In the genomic region with DNA sequence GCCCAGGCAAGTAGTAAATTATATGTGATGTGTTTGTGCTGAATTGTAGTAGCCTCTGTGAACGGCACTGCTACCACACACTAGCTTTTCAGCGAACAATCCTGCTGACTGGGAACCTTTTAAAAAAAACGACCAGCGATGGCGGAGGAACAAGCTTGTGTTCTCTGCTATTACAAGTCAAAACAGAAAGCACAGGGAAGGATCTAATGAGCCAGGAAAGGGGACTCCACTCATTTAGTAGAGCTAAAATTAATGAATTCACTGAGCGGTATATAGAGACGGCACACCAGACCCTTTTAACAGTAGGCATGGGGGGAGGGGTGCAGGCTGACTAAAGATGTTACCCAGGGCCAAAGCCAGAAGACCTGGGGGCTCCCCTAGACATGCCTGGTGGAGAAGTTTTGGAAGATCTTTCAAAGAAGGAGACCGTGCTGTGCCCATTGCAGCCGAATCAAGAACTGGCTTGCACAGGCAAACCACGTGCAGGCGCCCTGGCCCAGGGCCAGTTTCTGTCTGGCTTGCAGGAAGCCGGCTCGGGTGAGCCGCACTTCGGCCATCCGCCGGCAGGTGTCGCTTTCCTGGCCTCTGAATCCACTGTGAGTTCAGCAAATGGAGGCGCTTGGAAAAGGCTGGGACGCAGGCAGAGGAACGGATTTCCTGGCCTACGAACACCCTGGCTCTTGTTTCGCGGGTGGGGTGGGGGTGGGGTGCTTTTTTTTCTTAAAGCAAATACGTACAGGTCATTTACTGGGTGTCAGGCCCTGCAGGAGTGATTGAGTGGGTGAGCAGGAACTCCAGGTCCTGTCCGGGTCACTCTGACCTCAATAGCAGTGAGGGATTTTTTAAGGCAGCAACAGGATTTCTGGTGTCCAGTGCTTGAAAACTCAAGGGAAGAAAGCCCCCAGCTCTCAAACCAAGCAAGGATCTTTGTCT, we compare ENCODE assay signal across 8 mouse cellular contexts. TPM values are rescaled to one million over a fixed set of nuclear protein-coding genes. Genes with fewer than 3 reads are reported as not detected.
DNase-seq lines count a peak whose midpoint lies in the region; ATAC-seq lines count a peak whose summit lies in the region.

No protein-coding gene starts in this region.

- H3K4me3 ChIP-seq in embryonic facial prominence, embryonic 10.5 days, result peak overlapping the region; percentile 41
- no peak overlapping the region for H3K4me3 ChIP-seq in midbrain, embryonic 11.5 days (ENCODE audit: low read depth, low read length)

- intact Hi-C loops in left cerebral cortex, postnatal 4 days (cut with DNase I), result no loop called here

- H3K9ac ChIP-seq in midbrain, embryonic 11.5 days (ENCODE audit: low read length), result peak overlapping the region; percentile 51

- H3K27me3 ChIP-seq in embryonic facial prominence, embryonic 10.5 days (replicated peaks; ENCODE audit: low read depth, poor library complexity, severe bottlenecking), result no peaks in the 10 kb centered on the region; the same call in 1 of the 2 replicates
- no peaks in the 10 kb centered on the region for H3K27me3 ChIP-seq in midbrain, embryonic 11.5 days (ENCODE audit: control insufficient read depth, insufficient read depth, low read length)

- H3K36me3 ChIP-seq in embryonic facial prominence, embryonic 10.5 days (replicated peaks), result no peaks in the 10 kb centered on the region
- H3K36me3 ChIP-seq in midbrain, embryonic 11.5 days (ENCODE audit: control insufficient read depth, insufficient read depth, low read length), result no peaks in the 10 kb centered on the region

- H3K4me2 ChIP-seq in midbrain, embryonic 11.5 days, result peak overlapping the region; percentile 36

- 17% methylated on average over 26 of the region's 26 CpGs for WGBS in embryonic facial prominence, embryonic 10.5 days
- 18% methylated on average over 26 of the region's 26 CpGs for WGBS in midbrain, embryonic 11.5 days

- DNase-seq in adrenal gland, postnatal 14 days, result peak; percentile 100
- DNase-seq in embryonic facial prominence, embryonic 10.5 days (ENCODE audit: low spot score), result peak; percentile 99
- peak; percentile 100 for DNase-seq in heart, adult 11 months
- DNase-seq in kidney, adult 11 months, result peak; percentile 99
- peak; percentile 100 for DNase-seq in left cerebral cortex, postnatal 4 days
- DNase-seq in midbrain, embryonic 11.5 days (ENCODE audit: low spot score, missing footprints), result peak; percentile 100
- peak; percentile 100 for DNase-seq in right cerebral cortex, postnatal 4 days
- peak; percentile 97 for DNase-seq in yolk sac, embryonic 10.5 days (ENCODE audit: low spot score)

- H3K27ac ChIP-seq in embryonic facial prominence, embryonic 10.5 days (replicated peaks), result peak overlapping the region; percentile 85
- H3K27ac ChIP-seq in midbrain, embryonic 11.5 days (ENCODE audit: low read depth, low read length), result no peak overlapping the region

- ATAC-seq in midbrain, embryonic 11.5 days (ENCODE audit: low FRiP score), result peak; percentile 86

- H3K4me1 ChIP-seq in embryonic facial prominence, embryonic 10.5 days, result peaks cover 46% of the 10 kb centered on the region
- H3K4me1 ChIP-seq in midbrain, embryonic 11.5 days (ENCODE audit: control insufficient read depth, insufficient read depth, low read length), result no peaks in the 10 kb centered on the region; the same call in 1 of the 2 replicates

- no peaks in the 10 kb centered on the region for H3K9me3 ChIP-seq in embryonic facial prominence, embryonic 10.5 days
- H3K9me3 ChIP-seq in midbrain, embryonic 11.5 days (ENCODE audit: control insufficient read depth, low read length), result no peaks in the 10 kb centered on the region

RNA-seq across cellular contexts. Expression of gene Gm42791, which starts 11.7 kb away (rescaled TPM):
- total RNA-seq in adrenal gland, postnatal 14 days (2021), result 5.6 and 6.2 TPM in 2 replicates
- 0.49 and 4.6 TPM in 2 replicates for polyA plus RNA-seq in embryonic facial prominence, embryonic 10.5 days (2016; fragmentation: Nextera tagmentation; extraction: Ambion mirVana)
- 10 to 100 TPM in 1 of 2 experiments, 1 to 10 TPM in 1; 9.4 to 16.6 TPM for total RNA-seq in left cerebral cortex, postnatal 4 days (2021)
- 2.0 TPM in 1 of 2 replicates, not detected in the other for polyA plus RNA-seq in midbrain, embryonic 11.5 days (2014; fragmentation: Nextera tagmentation; extraction: Ambion mirVana)
